Mouse (Mus musculus) G1E (cell line): Measurements from ENCODE around the gene Zfp677.

Experiments used
- CTCF ChIP-seq: IDR thresholded peaks from 2 replicates; pipeline ENCODE4 v1.5.1; 2012; ENCODE audit warnings: low read depth, low read length, inconsistent platforms, mixed read lengths
- GATA1 ChIP-seq: IDR thresholded peaks from 2 replicates; pipeline ENCODE4 v1.6.1; 2012; ENCODE audit warnings: borderline replicate concordance, low read length, inconsistent platforms, mixed read lengths

DNA sequence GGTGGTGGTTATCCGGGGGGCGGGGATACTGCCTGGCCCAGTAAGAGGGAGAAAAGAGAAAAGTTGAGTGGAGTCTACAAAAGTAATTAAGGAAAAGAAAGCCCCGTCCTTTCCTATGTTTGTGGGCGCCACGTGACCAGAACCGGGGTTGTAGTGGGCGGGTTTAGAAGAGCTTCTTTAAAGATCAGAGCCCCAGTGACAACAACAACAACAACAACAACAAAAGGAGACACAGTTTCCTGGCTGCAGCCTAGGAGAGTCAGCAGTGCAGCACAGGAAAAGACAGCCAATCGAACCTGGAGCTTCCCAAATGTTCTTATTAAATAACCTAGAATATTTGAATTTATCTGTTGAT is 486 bp downstream of the Zfp677 start:
- TF ChIP-seq CTCF: no peak
- no peak for TF ChIP-seq GATA1
